Mouse (Mus musculus) hindbrain, embryonic 10.5 days (tissue): ENCODE measurements at regions not wholly inside any gene's neighbourhood (a gene's known extent, or its start where the extent isn't known, plus 50 kb on each side); places are given as distances from the start of the nearest gene placed in this dataset.

ENCODE experiments used
- DNase-seq: peaks from one replicate; pipeline ENCODE4 v3.0.0-alpha.2; 2017; ENCODE audit warnings: low spot score
- H3K27ac ChIP-seq: fragments of 300-500 bp; sonication (generic); 2 replicates; pipeline ENCODE4 v1.5.1; 2016; ENCODE audit warnings: mild to moderate bottlenecking, moderate library complexity
- H3K27me3 ChIP-seq: fragments of 300-500 bp; sonication (generic); 2 replicates; pipeline ENCODE4 v1.6.1; 2016; ENCODE audit warnings: mild to moderate bottlenecking; ENCODE audit not compliant: poor library complexity, insufficient read depth, severe bottlenecking
- H3K36me3 ChIP-seq: fragments of 300-500 bp; sonication (generic); 2 replicates; pipeline ENCODE4 v1.6.1; 2016; ENCODE audit warnings: mild to moderate bottlenecking, moderate library complexity
- H3K4me1 ChIP-seq: fragments of 300-500 bp; sonication (generic); replicated peaks from 2 replicates; pipeline ENCODE4 v1.6.1; 2016; ENCODE audit warnings: mild to moderate bottlenecking
- H3K4me3 ChIP-seq: fragments of 300-500 bp; sonication (generic); 2 replicates; pipeline ENCODE4 v1.5.1; 2016; ENCODE audit warnings: mild to moderate bottlenecking, moderate library complexity
- H3K9me3 ChIP-seq: fragments of 300-500 bp; sonication (generic); 2 replicates; pipeline ENCODE4 v1.6.1; 2016; ENCODE audit warnings: mild to moderate bottlenecking, moderate library complexity
- WGBS: fragments of 180-500 bp; shearing (Covaris S2); methylation state at CpG from one replicate; pipeline ENCODE4 v1.1.7; 2016; 5-methylcytosine and 5-hydroxymethylcytosine counted together

GRCm38 (mm10) chr2:117963526-117963925, 148.2 kb upstream of the Thbs1 start:
- Histone ChIP-seq H3K27ac (no peak overlapping the region), H3K27me3 (no peaks in the 10 kb centered on the region), H3K4me1 (no peaks in the 10 kb centered on the region), H3K4me3 (no peak overlapping the region), H3K9me3 (no peaks in the 10 kb centered on the region), H3K36me3 (no peaks in the 10 kb centered on the region)
- no peak for DNase-seq
- WGBS = 89% methylated on average over 2 of the region's 2 CpGs

- no peaks in the 10 kb centered on the region for H3K9me3 ChIP-seq
- no peak overlapping the region for H3K27ac ChIP-seq
- no peaks in the 10 kb centered on the region for H3K36me3 ChIP-seq
- H3K4me3 ChIP-seq = no peak overlapping the region
- WGBS = 93% methylated on average over 4 of the region's 4 CpGs
- H3K4me1 ChIP-seq = no peaks in the 10 kb centered on the region
- H3K27me3 ChIP-seq = no peaks in the 10 kb centered on the region
- no peak for DNase-seq
Observed at GRCm38 (mm10) chr2:117965758-117966157, 145.9 kb upstream of the Thbs1 start.

GRCm38 (mm10) chr2:117968731-117969130, 142.9 kb upstream of the Thbs1 start:
- no peak for DNase-seq
- WGBS = 93% methylated on average over 1 of the region's 1 CpGs
- no peaks in the 10 kb centered on the region for H3K27me3 ChIP-seq
- H3K27ac ChIP-seq = no peak overlapping the region
- H3K9me3 ChIP-seq = no peaks in the 10 kb centered on the region
- H3K4me3 ChIP-seq = no peak overlapping the region
- H3K36me3 ChIP-seq = no peaks in the 10 kb centered on the region
- H3K4me1 ChIP-seq = no peaks in the 10 kb centered on the region

DNA sequence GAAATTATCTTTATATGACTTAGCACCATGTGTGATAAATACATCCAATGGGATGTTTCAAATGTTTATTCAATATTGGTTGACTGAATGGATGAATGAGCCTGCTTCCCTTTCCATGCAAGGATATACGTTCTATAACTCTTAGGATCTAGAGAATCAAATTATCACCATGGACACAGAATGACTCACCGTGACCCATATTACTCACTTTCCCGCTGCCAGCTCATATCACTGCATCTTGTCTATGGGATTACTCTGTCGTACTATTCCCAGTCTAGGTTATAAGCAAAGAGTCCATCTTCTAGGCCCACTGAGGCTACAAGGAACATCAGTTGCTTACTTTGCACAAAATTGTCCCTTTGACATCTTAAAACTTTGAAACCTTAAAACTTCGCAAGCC, 141.0 kb upstream of the Thbs1 start:
- no peaks in the 10 kb centered on the region for H3K4me1 ChIP-seq
- WGBS = 95% methylated on average over 5 of the region's 5 CpGs

DNA sequence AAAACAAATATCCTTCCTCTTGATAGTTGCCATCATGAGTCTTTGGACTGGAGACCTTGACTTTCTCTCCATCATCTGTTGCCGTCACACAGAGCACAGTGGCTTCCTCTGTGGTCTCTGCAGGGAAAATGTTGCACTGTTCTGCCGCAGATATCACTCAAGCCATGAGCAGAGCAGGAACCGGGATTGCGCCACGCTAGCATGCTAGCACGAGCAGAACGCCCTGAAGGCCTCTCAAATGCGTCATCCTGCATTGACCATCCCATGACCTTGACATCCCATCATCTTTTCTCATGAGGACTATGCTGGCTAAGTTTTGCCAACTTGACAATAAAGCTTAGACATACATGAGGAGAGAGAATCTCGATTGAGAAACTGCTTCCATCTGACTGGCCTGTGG, 134.6 kb upstream of the Thbs1 start:
- 91% methylated on average over 9 of the region's 9 CpGs for WGBS
- H3K4me1 ChIP-seq = no peaks in the 10 kb centered on the region
- no peaks in the 10 kb centered on the region for H3K27me3 ChIP-seq
- no peaks in the 10 kb centered on the region for H3K9me3 ChIP-seq
- H3K27ac ChIP-seq = no peak overlapping the region
- H3K36me3 ChIP-seq = no peaks in the 10 kb centered on the region
- DNase-seq = no peak
- no peak overlapping the region for H3K4me3 ChIP-seq

More for the DNA sequence above, 141.0 kb upstream of the Thbs1 start:
- H3K4me3 ChIP-seq = no peak overlapping the region
- H3K27me3 ChIP-seq = no peaks in the 10 kb centered on the region
- H3K36me3 ChIP-seq = no peaks in the 10 kb centered on the region
- no peak for DNase-seq
- no peaks in the 10 kb centered on the region for H3K9me3 ChIP-seq
- no peak overlapping the region for H3K27ac ChIP-seq

GRCm38 (mm10) chr2:117980856-117981255, 130.8 kb upstream of the Thbs1 start:
- no peak overlapping the region for H3K27ac ChIP-seq
- WGBS = 91% methylated on average over 2 of the region's 2 CpGs
- H3K4me3 ChIP-seq = no peak overlapping the region
- no peak for DNase-seq
- no peaks in the 10 kb centered on the region for H3K4me1 ChIP-seq
- no peaks in the 10 kb centered on the region for H3K9me3 ChIP-seq
- no peaks in the 10 kb centered on the region for H3K36me3 ChIP-seq
- no peaks in the 10 kb centered on the region for H3K27me3 ChIP-seq

DNA sequence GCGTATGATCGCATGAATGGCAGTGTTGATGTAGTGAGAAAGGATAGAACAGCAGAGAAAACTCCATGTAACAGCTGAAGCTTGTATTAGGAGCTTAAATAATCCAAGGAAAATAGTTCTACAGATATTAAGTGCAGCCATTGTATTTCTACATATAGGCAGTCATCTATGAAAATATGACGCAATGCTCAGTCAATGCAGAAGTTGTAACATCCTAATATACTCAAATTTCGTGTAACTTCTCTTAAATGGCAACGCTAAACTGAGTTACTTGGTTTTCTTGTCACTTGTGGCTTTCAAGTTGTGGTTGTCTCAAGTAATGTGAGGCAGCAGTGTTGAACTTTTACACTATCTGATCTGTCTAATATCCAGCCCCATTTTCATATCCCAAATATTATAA, 127.1 kb upstream of the Thbs1 start:
- H3K36me3 ChIP-seq = no peaks in the 10 kb centered on the region
- no peak overlapping the region for H3K4me3 ChIP-seq
- WGBS = 93% methylated on average over 5 of the region's 5 CpGs
- H3K9me3 ChIP-seq = no peaks in the 10 kb centered on the region
- H3K27me3 ChIP-seq = no peaks in the 10 kb centered on the region
- no peak for DNase-seq
- no peak overlapping the region for H3K27ac ChIP-seq
- peaks cover 6% of the 10 kb centered on the region for H3K4me1 ChIP-seq

- 81% methylated on average over 10 of the region's 10 CpGs for WGBS
- Histone ChIP-seq H3K9me3 (no peaks in the 10 kb centered on the region), H3K27me3 (no peaks in the 10 kb centered on the region), H3K4me1 (peaks cover 6% of the 10 kb centered on the region), H3K36me3 (no peaks in the 10 kb centered on the region), H3K27ac (no peak overlapping the region), H3K4me3 (no peak overlapping the region)
- DNase-seq = no peak
Observed at GRCm38 (mm10) chr2:117987426-117988215, 124.1 kb upstream of the Thbs1 start.

DNA sequence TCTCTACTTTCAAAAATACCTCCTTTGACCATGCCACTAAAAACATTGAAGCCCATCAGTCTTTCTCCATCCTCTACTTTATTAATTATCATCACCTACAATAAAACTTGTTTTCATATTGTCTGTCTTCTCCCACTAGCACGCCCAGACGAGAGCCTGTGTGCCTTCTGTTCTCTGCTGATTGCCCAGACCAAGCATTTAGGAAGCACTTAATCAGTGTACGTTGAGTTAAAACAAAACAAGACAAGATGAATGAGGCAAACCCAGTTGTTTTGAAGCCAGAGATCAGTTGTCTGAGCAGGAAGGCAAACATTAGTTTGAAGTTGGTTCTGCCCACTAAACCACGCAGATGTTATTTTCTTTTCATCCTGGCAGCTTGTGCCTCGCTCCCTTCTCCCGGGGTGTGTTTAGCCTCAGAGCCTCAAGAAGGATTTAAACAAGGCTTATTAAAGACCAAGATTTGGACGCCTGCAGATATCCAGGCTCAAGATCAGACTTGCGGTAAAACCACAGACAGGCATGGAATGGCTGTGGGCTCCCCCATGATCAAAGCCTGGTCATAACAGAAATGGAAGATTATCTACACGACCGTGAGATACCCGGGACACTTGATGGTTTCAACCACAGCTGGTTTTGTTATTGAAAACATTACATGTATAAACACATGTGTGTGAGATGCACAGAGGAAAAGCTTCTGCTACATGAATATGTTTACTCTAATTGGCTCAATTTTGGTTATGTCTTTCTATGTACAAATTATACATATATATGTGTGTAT, 123.1 kb upstream of the Thbs1 start:
- WGBS = 76% methylated on average over 11 of the region's 11 CpGs
- Histone ChIP-seq H3K4me1 (peaks cover 6% of the 10 kb centered on the region), H3K27me3 (no peaks in the 10 kb centered on the region), H3K4me3 (no peak overlapping the region), H3K36me3 (no peaks in the 10 kb centered on the region), H3K9me3 (no peaks in the 10 kb centered on the region), H3K27ac (no peak overlapping the region)
- DNase-seq = no peak

DNA sequence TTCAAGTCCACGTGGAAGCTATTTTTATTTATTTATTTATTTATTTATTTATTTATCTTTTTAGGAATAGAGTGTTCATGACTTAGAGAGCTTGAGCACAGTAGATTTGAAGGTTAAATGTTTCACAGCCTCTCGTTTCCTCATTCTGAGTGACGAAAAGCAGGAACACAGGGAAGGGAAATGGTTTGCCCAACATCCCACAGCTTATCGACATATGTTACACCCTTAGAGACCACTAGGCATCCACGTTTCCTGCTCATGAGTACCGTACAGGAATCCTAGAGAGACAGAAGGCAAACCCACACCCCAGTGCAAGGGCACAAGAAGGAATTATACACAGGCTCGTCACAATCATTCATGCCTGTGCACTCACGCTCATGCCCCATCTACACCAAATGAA, 122.5 kb upstream of the Thbs1 start:
- H3K27me3 ChIP-seq = no peaks in the 10 kb centered on the region
- no peak for DNase-seq
- H3K4me3 ChIP-seq = no peak overlapping the region
- H3K36me3 ChIP-seq = no peaks in the 10 kb centered on the region
- H3K9me3 ChIP-seq = no peaks in the 10 kb centered on the region
- no peak overlapping the region for H3K27ac ChIP-seq
- WGBS = 85% methylated on average over 8 of the region's 8 CpGs
- peaks cover 6% of the 10 kb centered on the region for H3K4me1 ChIP-seq

GRCm38 (mm10) chr2:117996130-117997083, 115.3 kb upstream of the Thbs1 start:
- DNase-seq = no peak
- H3K4me1 ChIP-seq = peaks cover 4% of the 10 kb centered on the region; the same call in 1 of the 2 replicates

GRCm38 (mm10) chr2:117999641-118000040, 112.0 kb upstream of the Thbs1 start:
- peaks cover 4% of the 10 kb centered on the region; the same call in 1 of the 2 replicates for H3K4me1 ChIP-seq
- H3K36me3 ChIP-seq = no peaks in the 10 kb centered on the region
- no peaks in the 10 kb centered on the region for H3K9me3 ChIP-seq
- 76% methylated on average over 6 of the region's 6 CpGs for WGBS
- DNase-seq = no peak
- no peaks in the 10 kb centered on the region for H3K27me3 ChIP-seq
- no peak overlapping the region for H3K4me3 ChIP-seq
- H3K27ac ChIP-seq = no peak overlapping the region

More at GRCm38 (mm10) chr2:117996130-117997083, 115.3 kb upstream of the Thbs1 start:
- no peaks in the 10 kb centered on the region for H3K9me3 ChIP-seq
- H3K27ac ChIP-seq = no peak overlapping the region
- no peak overlapping the region for H3K4me3 ChIP-seq
- WGBS = 85% methylated on average over 14 of the region's 14 CpGs
- no peaks in the 10 kb centered on the region for H3K36me3 ChIP-seq
- no peaks in the 10 kb centered on the region for H3K27me3 ChIP-seq
